Comparison of ENCODE assay signal across 8 mouse cellular contexts in genomic region chr7:27165007-27165655, GRCm38 (mm10). TPM values are rescaled to one million over a fixed set of nuclear protein-coding genes. Genes with fewer than 3 reads are reported as not detected.
DNase-seq lines count a peak whose midpoint lies in the region; ATAC-seq and TF ChIP-seq lines count a peak whose summit lies in the region.

No protein-coding gene starts in this region.

- H3K9ac ChIP-seq in forebrain, embryonic 11.5 days (ENCODE audit: low read length): peak overlapping the region; percentile 83
- peak overlapping the region; percentile 88 for H3K9ac ChIP-seq in midbrain, embryonic 13.5 days (replicated peaks)

- no peak for ATAC-seq in forebrain, embryonic 11.5 days (replicated peaks; ENCODE audit: low FRiP score)
- peak; percentile 12; the same call in 1 of the 2 replicates for ATAC-seq in midbrain, embryonic 13.5 days
- no peak for ATAC-seq in frontal cortex, adult (ENCODE audit: low TSS enrichment)

- H3K4me2 ChIP-seq in forebrain, embryonic 11.5 days (ENCODE audit: low read depth, low read length, severe bottlenecking): peak overlapping the region; percentile 70
- peak overlapping the region; percentile 86 for H3K4me2 ChIP-seq in midbrain, embryonic 13.5 days (replicated peaks)

- H3K27ac ChIP-seq in left cerebral cortex, adult 2 months: peak overlapping the region; percentile 98
- H3K27ac ChIP-seq in forebrain, embryonic 11.5 days (ENCODE audit: low read depth, low read length): no peak overlapping the region
- H3K27ac ChIP-seq in midbrain, embryonic 13.5 days: 0 out of 2 replicates have a peak overlapping the region, but pooled peaks have one; percentile 99

- WGBS in forebrain, embryonic 11.5 days: 81% methylated on average over 23 of the region's 23 CpGs
- WGBS in midbrain, embryonic 13.5 days: 75% methylated on average over 22 of the region's 23 CpGs

- TF ChIP-seq CTCF in left cerebral cortex, adult 2 months (IDR thresholded peaks at IDR 0.05): no peak

- no peaks in the 10 kb centered on the region for H3K27me3 ChIP-seq in forebrain, embryonic 11.5 days (ENCODE audit: control insufficient read depth, insufficient read depth, low read length)
- no peaks in the 10 kb centered on the region for H3K27me3 ChIP-seq in midbrain, embryonic 13.5 days

- no peak for DNase-seq in left cerebral cortex, adult 2 months (ENCODE audit: extremely low spot score in 1 of 2, low spot score in 2 of 2)
- DNase-seq in left cerebral cortex, postnatal 14 days (ENCODE audit: low spot score in 2 of 2): no peak
- DNase-seq in adrenal gland, postnatal 14 days: peak; percentile 88
- DNase-seq in forebrain, embryonic 11.5 days (ENCODE audit: low spot score): no peak
- peak; percentile 63 for DNase-seq in kidney, adult 18-20 months
- DNase-seq in right cerebral cortex, postnatal 25 days: no peak

- peaks cover 26% of the 10 kb centered on the region for H3K4me1 ChIP-seq in forebrain, embryonic 11.5 days (replicated peaks; ENCODE audit: control insufficient read depth, insufficient read depth, low read length)
- peaks cover 67% of the 10 kb centered on the region for H3K4me1 ChIP-seq in midbrain, embryonic 13.5 days (replicated peaks)

- intact Hi-C loops in left cerebral cortex, adult 2 months (cut with DNase I): no loop called here
- intact Hi-C loops in left cerebral cortex, postnatal 14 days (cut with DNase I): no loop called here

- H3K4me3 ChIP-seq in left cerebral cortex, adult 2 months: peak overlapping the region; percentile 71
- peak overlapping the region; percentile 77 for H3K4me3 ChIP-seq in forebrain, embryonic 11.5 days (ENCODE audit: low read depth, low read length)
- H3K4me3 ChIP-seq in midbrain, embryonic 13.5 days (replicated peaks): peak overlapping the region; percentile 77

- no peaks in the 10 kb centered on the region; the same call in 1 of the 2 replicates for H3K36me3 ChIP-seq in forebrain, embryonic 11.5 days (ENCODE audit: control insufficient read depth, insufficient read depth, low read length)
- H3K36me3 ChIP-seq in midbrain, embryonic 13.5 days: peaks cover 33% of the 10 kb centered on the region

- no peaks in the 10 kb centered on the region for H3K9me3 ChIP-seq in forebrain, embryonic 11.5 days (ENCODE audit: control insufficient read depth, low read length)
- H3K9me3 ChIP-seq in midbrain, embryonic 13.5 days: no peaks in the 10 kb centered on the region

RNA-seq across cellular contexts. Expression of gene Egln2, which starts 1.5 kb away (rescaled TPM):
- total RNA-seq in left cerebral cortex, adult 2 months (2021): 100 to 1,000 TPM in 1 of 2 experiments, 10 to 100 TPM in 1; 92.8 to 109 TPM
- 100 to 1,000 TPM in 1 of 2 experiments, 10 to 100 TPM in 1; 90.8 to 100 TPM for total RNA-seq in left cerebral cortex, postnatal 14 days (2021)
- total RNA-seq in adrenal gland, postnatal 14 days (2021): 83.9 and 92.9 TPM in 2 replicates
- 60.7 and 70.2 TPM in 2 replicates for polyA plus RNA-seq in forebrain, embryonic 11.5 days (2014; fragmentation: Nextera tagmentation; extraction: Ambion mirVana)
- polyA plus RNA-seq in midbrain, embryonic 13.5 days (2015; fragmentation: Nextera tagmentation; extraction: Ambion mirVana): 87.0 and 101 TPM in 2 replicates

RNA-seq across cellular contexts. Expression of gene Cyp2t4, which starts 11.6 kb away (rescaled TPM):
- total RNA-seq in left cerebral cortex, adult 2 months (2021): not detected
- not detected for total RNA-seq in left cerebral cortex, postnatal 14 days (2021)
- not detected in 2 replicates for total RNA-seq in adrenal gland, postnatal 14 days (2021)
- polyA plus RNA-seq in forebrain, embryonic 11.5 days (2014; fragmentation: Nextera tagmentation; extraction: Ambion mirVana): 0.27 TPM in 1 of 2 replicates, not detected in the other
- polyA plus RNA-seq in midbrain, embryonic 13.5 days (2015; fragmentation: Nextera tagmentation; extraction: Ambion mirVana): 0.22 TPM in 1 of 2 replicates, not detected in the other

RNA-seq across cellular contexts. Expression of gene Rab4b, which starts 13.6 kb away (rescaled TPM):
- 10 to 100 TPM; 89.7 to 93.2 TPM for total RNA-seq in left cerebral cortex, adult 2 months (2021)
- 10 to 100 TPM; 86.7 to 94.7 TPM for total RNA-seq in left cerebral cortex, postnatal 14 days (2021)
- total RNA-seq in adrenal gland, postnatal 14 days (2021): 39.5 and 55.2 TPM in 2 replicates
- 52.3 and 52.5 TPM in 2 replicates for polyA plus RNA-seq in forebrain, embryonic 11.5 days (2014; fragmentation: Nextera tagmentation; extraction: Ambion mirVana)
- polyA plus RNA-seq in midbrain, embryonic 13.5 days (2015; fragmentation: Nextera tagmentation; extraction: Ambion mirVana): 104 and 110 TPM in 2 replicates

RNA-seq across cellular contexts. Expression of gene Gm21983, which starts 15.8 kb away (rescaled TPM):
- total RNA-seq in left cerebral cortex, adult 2 months (2021): not detected
- total RNA-seq in left cerebral cortex, postnatal 14 days (2021): not detected
- not detected in 2 replicates for total RNA-seq in adrenal gland, postnatal 14 days (2021)
- polyA plus RNA-seq in forebrain, embryonic 11.5 days (2014; fragmentation: Nextera tagmentation; extraction: Ambion mirVana): 0.98 TPM in 1 of 2 replicates, not detected in the other
- 0.36 TPM in 1 of 2 replicates, not detected in the other for polyA plus RNA-seq in midbrain, embryonic 13.5 days (2015; fragmentation: Nextera tagmentation; extraction: Ambion mirVana)

RNA-seq across cellular contexts. Expression of gene Mia, which starts 15.8 kb away (rescaled TPM):
- total RNA-seq in left cerebral cortex, adult 2 months (2021): 1 to 10 TPM in 1 of 2 experiments, under 1 TPM in 1; 0.68 to 1.6 TPM
- 1 to 10 TPM; 1.6 to 3.3 TPM for total RNA-seq in left cerebral cortex, postnatal 14 days (2021)
- 0.89 TPM in 1 of 2 replicates, not detected in the other for total RNA-seq in adrenal gland, postnatal 14 days (2021)
- polyA plus RNA-seq in forebrain, embryonic 11.5 days (2014; fragmentation: Nextera tagmentation; extraction: Ambion mirVana): 1.6 and 2.4 TPM in 2 replicates
- 3.6 and 5.1 TPM in 2 replicates for polyA plus RNA-seq in midbrain, embryonic 13.5 days (2015; fragmentation: Nextera tagmentation; extraction: Ambion mirVana)

Comparison
In these comparisons a context has a peak if more than half of its experiments do, and no peak if none do; other contexts are left out.
1. DNase-seq: peak in adrenal gland, postnatal 14 days (single experiment) and kidney, adult 18-20 months (single experiment); none in left cerebral cortex, adult 2 months (0 of 2), left cerebral cortex, postnatal 14 days (0 of 2), forebrain, embryonic 11.5 days (single experiment) and right cerebral cortex, postnatal 25 days (single experiment).
2. Peak in every context shown above with its lines, with median percentiles within 50 percentile points of each other: H3K4me3 ChIP-seq.